Mouse (Mus musculus): Measurements from ENCODE around the gene 1700109H08Rik. TPM values are rescaled to one million over a fixed set of nuclear protein-coding genes. Genes with fewer than 3 reads are reported as not detected.
"Not testable (repeated sequence)": the region's sequence is repeated elsewhere in the genome, so short reads cannot be mapped to it uniquely, and the experiment has no call there.

Gene 1700109H08Rik
- polyA plus RNA-seq (2015; fragmentation: Nextera tagmentation; extraction: Ambion mirVana), result 0.32 and 0.65 TPM in 2 replicates

- DNase-seq (no peak), ATAC-seq (no peak)
- Histone ChIP-seq H3K4me1 (ENCODE audit: insufficient read depth) (no peaks in the 10 kb centered on the region), H3K4me3 (ENCODE audit: low read depth, low read length) (no peak within 1 kb of the TSS), H3K9me3 (ENCODE audit: low read length) (no peaks in the 10 kb centered on the region), H3K36me3 (replicated peaks; ENCODE audit: insufficient read depth, low read length) (peaks cover 85% of the 10 kb centered on the region), H3K27ac (ENCODE audit: low read depth) (no peak within 1 kb of the TSS), H3K4me2 (ENCODE audit: low read depth, low read length) (no peak within 1 kb of the TSS), H3K9ac (replicated peaks) (no peak within 1 kb of the TSS), H3K27me3 (ENCODE audit: insufficient read depth, low read length) (no peaks in the 10 kb centered on the region)
- TF ChIP-seq EP300 (IDR thresholded peaks at IDR 0.05; ENCODE audit: low read depth), result no peak
- TF ChIP-seq CTCF (IDR thresholded peaks at IDR 0.05; ENCODE audit: low read depth), result no peak
- WGBS (ENCODE audit: insufficient replicate concordance), result 92% methylated on average over 4 of the region's 4 CpGs
Measured at GRCm38 (mm10) chr5:3571266-3571665, at the start of gene 1700109H08Rik. Gene 1700109H08Rik, plus strand, starts transcription at chr5:3571566.

- no peak for ATAC-seq
- no peak for TF ChIP-seq CTCF (IDR thresholded peaks at IDR 0.05; ENCODE audit: low read depth)
- TF ChIP-seq EP300 (IDR thresholded peaks at IDR 0.05; ENCODE audit: low read depth), result no peak
- H3K4me1 ChIP-seq (ENCODE audit: insufficient read depth), result no peaks in the 10 kb centered on the region
- no peaks in the 10 kb centered on the region for H3K27me3 ChIP-seq (ENCODE audit: insufficient read depth, low read length)
- no peak overlapping the region for H3K4me3 ChIP-seq (ENCODE audit: low read depth, low read length)
- no peak for DNase-seq
- peaks cover 30% of the 10 kb centered on the region for H3K36me3 ChIP-seq (replicated peaks; ENCODE audit: insufficient read depth, low read length)
- H3K27ac ChIP-seq (ENCODE audit: low read depth), result no peak overlapping the region
- H3K9ac ChIP-seq (replicated peaks), result no peak overlapping the region
- H3K4me2 ChIP-seq (ENCODE audit: low read depth, low read length), result no peak overlapping the region
- WGBS (ENCODE audit: insufficient replicate concordance), result 83% methylated on average over 12 of the region's 12 CpGs
- no peaks in the 10 kb centered on the region for H3K9me3 ChIP-seq (ENCODE audit: low read length)
Measured at GRCm38 (mm10) chr5:3521741-3522140, 49.6 kb upstream of the 1700109H08Rik start.

- ATAC-seq (no peak), DNase-seq (no peak)
- Histone ChIP-seq H3K4me1 (ENCODE audit: insufficient read depth) (no peaks in the 10 kb centered on the region), H3K27ac (ENCODE audit: low read depth) (no peak overlapping the region), H3K27me3 (ENCODE audit: insufficient read depth, low read length) (no peaks in the 10 kb centered on the region), H3K4me3 (ENCODE audit: low read depth, low read length) (no peak overlapping the region), H3K9me3 (ENCODE audit: low read length) (no peaks in the 10 kb centered on the region), H3K4me2 (ENCODE audit: low read depth, low read length) (no peak overlapping the region), H3K9ac (replicated peaks) (no peak overlapping the region), H3K36me3 (replicated peaks; ENCODE audit: insufficient read depth, low read length) (peaks cover 30% of the 10 kb centered on the region)
- no peak for TF ChIP-seq EP300 (IDR thresholded peaks at IDR 0.05; ENCODE audit: low read depth)
- TF ChIP-seq CTCF (IDR thresholded peaks at IDR 0.05; ENCODE audit: low read depth), result no peak
- WGBS (ENCODE audit: insufficient replicate concordance), result 86% methylated on average over 10 of the region's 10 CpGs
Measured at GRCm38 (mm10) chr5:3522826-3523225, 48.5 kb upstream of the 1700109H08Rik start.

GRCm38 (mm10) chr5:3527041-3527691 is 44.2 kb upstream of the 1700109H08Rik start:
- no peak overlapping the region for H3K9ac ChIP-seq (replicated peaks)
- H3K4me1 ChIP-seq (ENCODE audit: insufficient read depth), result no peaks in the 10 kb centered on the region
- H3K27me3 ChIP-seq (ENCODE audit: insufficient read depth, low read length), result no peaks in the 10 kb centered on the region
- ATAC-seq, result peak; percentile 21; the same call in 1 of the 2 replicates
- TF ChIP-seq CTCF (IDR thresholded peaks at IDR 0.05; ENCODE audit: low read depth) (no peak), EP300 (IDR thresholded peaks at IDR 0.05; ENCODE audit: low read depth) (no peak)
- no peak overlapping the region for H3K27ac ChIP-seq (ENCODE audit: low read depth)
- WGBS (ENCODE audit: insufficient replicate concordance), result 64% methylated on average over 5 of the region's 5 CpGs
- H3K4me2 ChIP-seq (ENCODE audit: low read depth, low read length), result no peak overlapping the region
- no peak overlapping the region for H3K4me3 ChIP-seq (ENCODE audit: low read depth, low read length)
- H3K9me3 ChIP-seq (ENCODE audit: low read length), result no peaks in the 10 kb centered on the region
- H3K36me3 ChIP-seq (replicated peaks; ENCODE audit: insufficient read depth, low read length), result peaks cover 5% of the 10 kb centered on the region
- no peak for DNase-seq

GRCm38 (mm10) chr5:3529585-3530189 is 41.7 kb upstream of the 1700109H08Rik start:
- TF ChIP-seq CTCF (IDR thresholded peaks at IDR 0.05; ENCODE audit: low read depth) (no peak), EP300 (IDR thresholded peaks at IDR 0.05; ENCODE audit: low read depth) (no peak)

GRCm38 (mm10) chr5:3532048-3532447 is 39.3 kb upstream of the 1700109H08Rik start:
- H3K27ac ChIP-seq (ENCODE audit: low read depth); DNase-seq; H3K4me1 ChIP-seq (ENCODE audit: insufficient read depth); H3K4me3 ChIP-seq (ENCODE audit: low read depth, low read length); H3K4me2 ChIP-seq (ENCODE audit: low read depth, low read length); H3K27me3 ChIP-seq (ENCODE audit: insufficient read depth, low read length); H3K36me3 ChIP-seq (replicated peaks; ENCODE audit: insufficient read depth, low read length); H3K9ac ChIP-seq (replicated peaks); ATAC-seq; H3K9me3 ChIP-seq (ENCODE audit: low read length): not testable (repeated sequence)

More at GRCm38 (mm10) chr5:3529585-3530189, 41.7 kb upstream of the 1700109H08Rik start:
- no peaks in the 10 kb centered on the region for H3K27me3 ChIP-seq (ENCODE audit: insufficient read depth, low read length)
- H3K9ac ChIP-seq (replicated peaks), result no peak overlapping the region
- H3K27ac ChIP-seq (ENCODE audit: low read depth), result no peak overlapping the region
- H3K4me1 ChIP-seq (ENCODE audit: insufficient read depth), result no peaks in the 10 kb centered on the region
- ATAC-seq, result no peak
- H3K36me3 ChIP-seq (replicated peaks; ENCODE audit: insufficient read depth, low read length), result 0 out of 2 replicates have a peak, but pooled peaks cover 4% of the 10 kb centered on the region
- no peak for DNase-seq
- 84% methylated on average over 10 of the region's 10 CpGs for WGBS (ENCODE audit: insufficient replicate concordance)
- no peak overlapping the region for H3K4me2 ChIP-seq (ENCODE audit: low read depth, low read length)
- H3K4me3 ChIP-seq (ENCODE audit: low read depth, low read length), result no peak overlapping the region
- H3K9me3 ChIP-seq (ENCODE audit: low read length), result no peaks in the 10 kb centered on the region

Data from liver, postnatal 0 days (tissue).